Comparison of ENCODE assay signal across 8 mouse cellular contexts in genomic region chr1:187215181-187216116, GRCm38 (mm10). TPM values are rescaled to one million over a fixed set of nuclear protein-coding genes. Genes with fewer than 3 reads are reported as not detected.
A peak's percentile ranks its signal among the peaks of the same experiment; 100 is the strongest.
DNase-seq lines count a peak whose midpoint lies in the region; ATAC-seq and TF ChIP-seq lines count a peak whose summit lies in the region.

Spata17 (minus strand) TSS chr1:187215465.
Gpatch2 (plus strand) TSS chr1:187215508.

- peak within 1 kb of the TSS; percentile 96 for H3K9ac ChIP-seq in ES-E14 (ENCODE audit: insufficient read depth, low read depth, low read length, poor library complexity, severe bottlenecking)
- peak within 1 kb of the TSS; percentile 79 for H3K9ac ChIP-seq in forebrain, embryonic 15.5 days (replicated peaks)
- peak within 1 kb of the TSS; percentile 85 for H3K9ac ChIP-seq in lung, embryonic 14.5 days

- intact Hi-C loops in heart, postnatal 25 days (cut with DNase I) = no loop called here

- peak; percentile 64 for TF ChIP-seq POLR2A in olfactory bulb, adult 2 months (IDR thresholded peaks at IDR 0.05; ENCODE audit: insufficient read depth, low read depth, low read length)
- 0 out of 2 replicates have a peak, but pooled peaks have one; percentile 23 for TF ChIP-seq POLR2A in thymus, adult 2 months (IDR thresholded peaks at IDR 0.05; ENCODE audit: control insufficient read depth, extremely low read depth, insufficient read depth, low read length, poor library complexity)

- no peak for TF ChIP-seq CTCF in layer of hippocampus, adult 2 months (conservative IDR thresholded peaks at IDR 0.05)
- TF ChIP-seq CTCF in lung, embryonic 14.5 days (IDR thresholded peaks at IDR 0.05; ENCODE audit: low read depth) = no peak
- TF ChIP-seq CTCF in olfactory bulb, adult 2 months (IDR thresholded peaks at IDR 0.05; ENCODE audit: insufficient read depth, low read depth, low read length) = no peak
- 0 out of 2 replicates have a peak, but pooled peaks have one; percentile 24 for TF ChIP-seq CTCF in thymus, adult 2 months (IDR thresholded peaks at IDR 0.05; ENCODE audit: borderline replicate concordance, control insufficient read depth, extremely low read depth, insufficient read depth, low read length, poor library complexity)

- H3K36me3 ChIP-seq in ES-E14 (ENCODE audit: control insufficient read depth, insufficient read depth, low read length, poor library complexity, severe bottlenecking) = no peaks in the 10 kb centered on the region
- H3K36me3 ChIP-seq in forebrain, embryonic 15.5 days = no peaks in the 10 kb centered on the region
- H3K36me3 ChIP-seq in lung, embryonic 14.5 days (ENCODE audit: insufficient read depth) = no peaks in the 10 kb centered on the region
- H3K36me3 ChIP-seq in thymus, adult 2 months (ENCODE audit: control insufficient read depth, insufficient read depth, low read length) = no peaks in the 10 kb centered on the region

- peak within 1 kb of the TSS; percentile 78 for H3K4me2 ChIP-seq in forebrain, embryonic 15.5 days (replicated peaks)
- H3K4me2 ChIP-seq in lung, embryonic 14.5 days = peak within 1 kb of the TSS; percentile 86

- H3K4me3 ChIP-seq in ES-E14 (ENCODE audit: insufficient read depth in 1 of 2, low read depth in 1 of 2, low read length in 2 of 2, poor library complexity in 1 of 2, severe bottlenecking in 1 of 2) = peak within 1 kb of the TSS; percentile 84 to 97
- peak within 1 kb of the TSS; percentile 90 for H3K4me3 ChIP-seq in forebrain, embryonic 15.5 days
- H3K4me3 ChIP-seq in layer of hippocampus, adult 2 months = peak within 1 kb of the TSS; percentile 76
- H3K4me3 ChIP-seq in lung, embryonic 14.5 days (ENCODE audit: low read depth, low read length) = peak within 1 kb of the TSS; percentile 87
- peak within 1 kb of the TSS; percentile 93 for H3K4me3 ChIP-seq in olfactory bulb, adult 2 months (ENCODE audit: insufficient read depth, low read depth, low read length)
- H3K4me3 ChIP-seq in thymus, adult 2 months (ENCODE audit: control insufficient read depth, insufficient read depth, low read length) = peak within 1 kb of the TSS; percentile 86

- peak; percentile 76 for DNase-seq in ES-E14 (ENCODE audit: low read depth, low spot score)
- DNase-seq in cerebellum, adult 11 months = peak; percentile 65
- peak; percentile 66 for DNase-seq in heart, postnatal 25 days (ENCODE audit: low spot score)
- DNase-seq in layer of hippocampus, adult 2 months (ENCODE audit: low spot score in 2 of 2) = peak; percentile 72 to 74
- DNase-seq in lung, embryonic 14.5 days = peak; percentile 91
- peak; percentile 71 for DNase-seq in thymus, adult 2 months

- WGBS in forebrain, embryonic 15.5 days = under 1% methylated on average over 58 of the region's 58 CpGs
- WGBS in lung, embryonic 14.5 days = 1% methylated on average over 58 of the region's 58 CpGs
- WGBS in olfactory bulb, adult 2 months = under 1% methylated on average over 58 of the region's 58 CpGs
- WGBS in thymus, adult 2 months = 1% methylated on average over 58 of the region's 58 CpGs

- in situ Hi-C loops in ES-E14 (cut with MboI; ENCODE audit: low sequenced_read_pairs in 2 of 2, unreplicated experiment in 2 of 2) = no loop called here

- H3K9me3 ChIP-seq in ES-E14 (ENCODE audit: control insufficient read depth, insufficient read depth, low read depth, low read length) = no peaks in the 10 kb centered on the region
- no peaks in the 10 kb centered on the region for H3K9me3 ChIP-seq in forebrain, embryonic 15.5 days
- H3K9me3 ChIP-seq in lung, embryonic 14.5 days (ENCODE audit: low read depth, low read length) = no peaks in the 10 kb centered on the region

- H3K27ac ChIP-seq in ES-E14 (ENCODE audit: insufficient read depth, low read depth, low read length, poor library complexity, severe bottlenecking) = peak within 1 kb of the TSS; percentile 68; the same call in 1 of the 2 replicates
- H3K27ac ChIP-seq in forebrain, embryonic 15.5 days (replicated peaks) = peak within 1 kb of the TSS; percentile 79
- peak within 1 kb of the TSS; percentile 99 for H3K27ac ChIP-seq in layer of hippocampus, adult 2 months
- peak within 1 kb of the TSS; percentile 77; the same call in 1 of the 2 replicates for H3K27ac ChIP-seq in lung, embryonic 14.5 days (ENCODE audit: low read depth)
- H3K27ac ChIP-seq in olfactory bulb, adult 2 months (ENCODE audit: insufficient read depth, low read depth, low read length) = peak within 1 kb of the TSS; percentile 84
- H3K27ac ChIP-seq in thymus, adult 2 months (ENCODE audit: control insufficient read depth, insufficient read depth, low read length) = no peak within 1 kb of the TSS

- peak; percentile 93 for ATAC-seq in forebrain, embryonic 15.5 days (replicated peaks)
- ATAC-seq in lung, embryonic 14.5 days (ENCODE audit: insufficient read depth) = peak; percentile 95

- H3K4me1 ChIP-seq in ES-E14 (ENCODE audit: control insufficient read depth in 2 of 2, insufficient read depth in 2 of 2, low read length in 2 of 2, poor library complexity in 1 of 2) = peaks cover 0 to 4% of the 10 kb centered on the region in 2 experiments; a peak in 2 of 4 replicates
- peaks cover 13% of the 10 kb centered on the region for H3K4me1 ChIP-seq in forebrain, embryonic 15.5 days
- no peaks in the 10 kb centered on the region for H3K4me1 ChIP-seq in lung, embryonic 14.5 days (ENCODE audit: insufficient read depth)
- H3K4me1 ChIP-seq in olfactory bulb, adult 2 months (ENCODE audit: control insufficient read depth, insufficient read depth, low read length) = no peaks in the 10 kb centered on the region
- 0 out of 2 replicates have a peak, but pooled peaks cover 3% of the 10 kb centered on the region for H3K4me1 ChIP-seq in thymus, adult 2 months (replicated peaks; ENCODE audit: control insufficient read depth, insufficient read depth, low read length)

- no peaks in the 10 kb centered on the region for H3K27me3 ChIP-seq in forebrain, embryonic 15.5 days
- H3K27me3 ChIP-seq in lung, embryonic 14.5 days (ENCODE audit: insufficient read depth, low read length) = no peaks in the 10 kb centered on the region
- H3K27me3 ChIP-seq in thymus, adult 2 months (ENCODE audit: control insufficient read depth, insufficient read depth, low read length) = no peaks in the 10 kb centered on the region

TF ChIP-seq in ES-E14, 5 proteins besides CTCF, POLR2A, EP300 and RAD21:
- TF ChIP-seq HCFC1 (IDR thresholded peaks at IDR 0.05; ENCODE audit: borderline replicate concordance, insufficient read depth, low read length) = peak; percentile 59; the same call in 1 of the 2 replicates
- TF ChIP-seq ZNF384 (IDR thresholded peaks at IDR 0.05; ENCODE audit: low read depth, low read length) = no peak
- TF ChIP-seq CHD2 (IDR thresholded peaks at IDR 0.05; ENCODE audit: low read depth, low read length) = no peak

RNA-seq across cellular contexts. Expression of gene Spata17, which starts in this region (rescaled TPM):
- total RNA-seq in ES-E14 (2012; rRNA removed) = 0.26 and 0.36 TPM in 2 replicates
- polyA plus RNA-seq in forebrain, embryonic 15.5 days (2015; fragmentation: Nextera tagmentation; extraction: Ambion mirVana) = 1.1 and 2.0 TPM in 2 replicates
- 1 to 10 TPM in 1 of 2 experiments, under 1 TPM in 1; 0.78 to 1.0 TPM for total RNA-seq in heart, postnatal 25 days (2021)
- total RNA-seq in layer of hippocampus, adult 2 months (2021) = under 1 TPM; 0.74 to 0.79 TPM
- polyA plus RNA-seq in lung, embryonic 14.5 days (2014; fragmentation: Nextera tagmentation; extraction: Ambion mirVana) = 0.51 and 0.89 TPM in 2 replicates
- not detected in 2 replicates for polyA plus RNA-seq in olfactory bulb, adult 2 months (2012; ENCODE audit: insufficient read depth, insufficient read length, low replicate concordance, missing spikeins)
- polyA plus RNA-seq in thymus, adult 2 months (2012; rRNA removed) = 0.05 and 0.23 TPM in 2 replicates

RNA-seq across cellular contexts. Expression of gene Gpatch2, which starts in this region (rescaled TPM):
- 22.4 and 29.6 TPM in 2 replicates for total RNA-seq in ES-E14 (2012; rRNA removed)
- polyA plus RNA-seq in forebrain, embryonic 15.5 days (2015; fragmentation: Nextera tagmentation; extraction: Ambion mirVana) = 16.6 TPM in 2 replicates
- 10 to 100 TPM in 1 of 2 experiments, 1 to 10 TPM in 1; 8.8 to 11.0 TPM for total RNA-seq in heart, postnatal 25 days (2021)
- 10 to 100 TPM; 19.6 to 24.3 TPM for total RNA-seq in layer of hippocampus, adult 2 months (2021)
- polyA plus RNA-seq in lung, embryonic 14.5 days (2014; fragmentation: Nextera tagmentation; extraction: Ambion mirVana) = 20.2 and 20.8 TPM in 2 replicates
- not detected in 2 replicates for polyA plus RNA-seq in olfactory bulb, adult 2 months (2012; ENCODE audit: insufficient read depth, insufficient read length, low replicate concordance, missing spikeins)
- polyA plus RNA-seq in thymus, adult 2 months (2012; rRNA removed) = 11.1 and 13.0 TPM in 2 replicates

Comparison
In these comparisons a context has a peak if more than half of its experiments do, and no peak if none do; other contexts are left out.
1. RNA of gene Gpatch2 (polyA plus RNA-seq): 20.2 to 20.8 TPM in lung, embryonic 14.5 days, 16.6 TPM in forebrain, embryonic 15.5 days and 11.1 to 13.0 TPM in thymus, adult 2 months; not detected in olfactory bulb, adult 2 months; every median in the first group is over 10 times any median in the second.
2. Peak in every context shown above with its lines, with median percentiles within 50 percentile points of each other: DNase-seq, H3K4me3 ChIP-seq and H3K9ac ChIP-seq.